Mouse (Mus musculus) ES-E14 (cell line): ENCODE measurements at regions not wholly inside any gene's neighbourhood (a gene's known extent, or its start where the extent isn't known, plus 50 kb on each side); places are given as distances from the start of the nearest gene placed in this dataset.

ENCODE experiments used
- DNase-seq: peaks from one replicate; pipeline ENCODE4 v3.0.0-alpha.2; 2013; ENCODE audit warnings: low read depth, low spot score
- H3K27ac ChIP-seq: 2 replicates; pipeline ENCODE4 v1.5.1; 2012; ENCODE audit warnings: low read depth, mild to moderate bottlenecking, low read length, moderate library complexity, mixed read lengths; ENCODE audit not compliant: poor library complexity, insufficient read depth, severe bottlenecking
- H3K36me3 ChIP-seq: 2 replicates; pipeline ENCODE4 v1.6.1; 2012; ENCODE audit warnings: mild to moderate bottlenecking, low read length, moderate library complexity, mixed read lengths; ENCODE audit not compliant: control insufficient read depth, poor library complexity, insufficient read depth, severe bottlenecking
- H3K4me1 ChIP-seq, 2 experiments: fragments of 150-350 bp in 1 of 2; sonication (generic) in 1 of 2; 2 replicates each; pipeline ENCODE4 v1.6.1; 2012; ENCODE audit warnings: low read length in 2 of 2, mild to moderate bottlenecking in 1 of 2, mixed read lengths in 1 of 2; ENCODE audit not compliant: control insufficient read depth in 2 of 2, insufficient read depth in 2 of 2, poor library complexity in 1 of 2
- H3K4me3 ChIP-seq, 2 experiments: fragments of 150-350 bp in 1 of 2; sonication (generic) in 1 of 2; 2 replicates each; pipeline ENCODE4 v1.5.1; 2012; ENCODE audit warnings: low read length in 2 of 2, low read depth in 1 of 2, mild to moderate bottlenecking in 1 of 2, mixed read lengths in 1 of 2; ENCODE audit not compliant: insufficient read depth in 1 of 2, poor library complexity in 1 of 2, severe bottlenecking in 1 of 2
- H3K9ac ChIP-seq: 2 replicates; pipeline ENCODE4 v1.6.1; 2012; ENCODE audit warnings: low read depth, mild to moderate bottlenecking, low read length, mixed read lengths; ENCODE audit not compliant: poor library complexity, insufficient read depth, severe bottlenecking
- H3K9me3 ChIP-seq: fragments of 150-350 bp; sonication (generic); 2 replicates; pipeline ENCODE4 v1.6.1; 2012; ENCODE audit warnings: low read depth, mild to moderate bottlenecking, low read length; ENCODE audit not compliant: control insufficient read depth, insufficient read depth
- CHD2 ChIP-seq: IDR thresholded peaks from 2 replicates; pipeline ENCODE4 v1.6.1; 2014; ENCODE audit warnings: mild to moderate bottlenecking, low read depth, low read length, inconsistent platforms
- HCFC1 ChIP-seq: IDR thresholded peaks from 2 replicates; pipeline ENCODE4 v1.6.1; 2012; ENCODE audit warnings: low read length, inconsistent platforms, borderline replicate concordance; ENCODE audit not compliant: insufficient read depth
- MAFK ChIP-seq: IDR thresholded peaks from 2 replicates; pipeline ENCODE4 v1.6.1; 2014; ENCODE audit warnings: mild to moderate bottlenecking, low read depth, low read length, inconsistent platforms; ENCODE audit not compliant: insufficient read depth
- ZC3H11A ChIP-seq: IDR thresholded peaks from 2 replicates; pipeline ENCODE4 v1.6.1; 2012; ENCODE audit warnings: low read depth, mild to moderate bottlenecking, inconsistent platforms, low read length, borderline replicate concordance
- ZNF384 ChIP-seq: IDR thresholded peaks from 2 replicates; pipeline ENCODE4 v1.6.1; 2012; ENCODE audit warnings: low read depth, low read length, inconsistent platforms
- in situ Hi-C, 2 experiments: fragments of 600-800 bp; cut with MboI; formaldehyde crosslinking; loops; one replicate each; pipeline ENCODE4 v1.15.1; 2025; ENCODE audit warnings: low sequenced_read_pairs in 2 of 2, inconsistent platforms in 1 of 2; ENCODE audit not compliant: unreplicated experiment in 2 of 2

GRCm38 (mm10) chr17:76578323-76578722 is 1026.6 kb upstream of the Fam98a start:
- Histone ChIP-seq H3K36me3 (no peaks in the 10 kb centered on the region), H3K27ac (no peak overlapping the region), H3K9me3 (no peaks in the 10 kb centered on the region), H3K9ac (no peak overlapping the region), H3K4me3 (no peak overlapping the region), H3K4me1 (no peaks in the 10 kb centered on the region)
- in situ Hi-C loops = no loop called here
- TF ChIP-seq MAFK (no peak), HCFC1 (no peak), ZNF384 (no peak), ZC3H11A (no peak), CHD2 (no peak)
- DNase-seq = no peak

GRCm38 (mm10) chr17:76559725-76560124 is 1008.0 kb upstream of the Fam98a start:
- Histone ChIP-seq H3K9me3 (no peaks in the 10 kb centered on the region), H3K4me1 (no peaks in the 10 kb centered on the region), H3K36me3 (no peaks in the 10 kb centered on the region), H3K4me3 (no peak overlapping the region), H3K9ac (no peak overlapping the region), H3K27ac (no peak overlapping the region)
- TF ChIP-seq MAFK (no peak), CHD2 (no peak), HCFC1 (no peak), ZC3H11A (no peak), ZNF384 (no peak)
- in situ Hi-C loops = no loop called here
- no peak for DNase-seq

DNA sequence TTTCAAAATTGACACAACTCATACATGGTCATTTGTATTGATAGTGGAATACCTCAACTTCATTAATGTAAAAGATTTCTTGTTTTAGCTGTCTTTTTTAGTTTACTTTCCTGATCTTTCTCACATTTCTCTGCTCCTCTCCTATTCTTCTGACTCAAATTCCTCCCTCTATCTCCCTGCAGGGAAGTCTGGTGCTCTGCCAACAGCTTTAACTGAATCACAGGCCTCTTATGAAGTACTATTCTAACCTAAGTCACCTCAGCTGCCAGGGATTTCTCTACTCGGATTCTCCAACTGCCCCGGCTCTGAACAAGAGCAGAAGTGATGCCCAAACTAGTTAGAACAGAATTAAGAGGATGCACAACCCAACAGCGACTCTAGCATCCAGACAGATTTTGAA is 993.8 kb upstream of the Fam98a start:
- Histone ChIP-seq H3K4me1 (no peaks in the 10 kb centered on the region), H3K9ac (no peak overlapping the region), H3K4me3 (no peak overlapping the region), H3K36me3 (no peaks in the 10 kb centered on the region), H3K27ac (no peak overlapping the region), H3K9me3 (no peaks in the 10 kb centered on the region)
- no peak for TF ChIP-seq ZNF384
- TF ChIP-seq CHD2 = no peak
- no peak for TF ChIP-seq HCFC1
- TF ChIP-seq ZC3H11A = no peak
- TF ChIP-seq MAFK = no peak
- in situ Hi-C loops = no loop called here
- DNase-seq = no peak

DNA sequence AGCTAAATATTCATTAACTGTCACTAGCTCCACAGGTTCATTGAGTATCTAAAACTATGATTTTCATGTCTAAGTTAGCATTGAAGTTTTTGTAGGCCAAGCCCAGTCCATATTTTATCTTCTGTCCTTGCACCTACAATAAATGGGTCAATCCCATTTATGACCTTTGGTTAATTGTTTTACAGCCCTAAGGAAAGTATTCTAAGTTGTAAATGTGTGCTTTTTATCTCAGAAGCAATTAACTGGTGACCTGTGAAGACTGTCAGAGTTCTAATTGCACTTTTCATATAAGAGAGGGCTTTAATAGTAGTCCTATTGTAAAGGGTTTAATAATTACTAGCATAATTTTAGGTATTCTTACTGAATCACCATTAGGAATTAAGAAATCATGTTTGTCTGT is 984.0 kb upstream of the Fam98a start:
- no peak for TF ChIP-seq HCFC1
- in situ Hi-C loops = no loop called here
- Histone ChIP-seq H3K36me3 (no peaks in the 10 kb centered on the region), H3K4me1 (no peaks in the 10 kb centered on the region), H3K9ac (no peak overlapping the region), H3K27ac (no peak overlapping the region), H3K9me3 (no peaks in the 10 kb centered on the region), H3K4me3 (no peak overlapping the region)
- no peak for DNase-seq

DNA sequence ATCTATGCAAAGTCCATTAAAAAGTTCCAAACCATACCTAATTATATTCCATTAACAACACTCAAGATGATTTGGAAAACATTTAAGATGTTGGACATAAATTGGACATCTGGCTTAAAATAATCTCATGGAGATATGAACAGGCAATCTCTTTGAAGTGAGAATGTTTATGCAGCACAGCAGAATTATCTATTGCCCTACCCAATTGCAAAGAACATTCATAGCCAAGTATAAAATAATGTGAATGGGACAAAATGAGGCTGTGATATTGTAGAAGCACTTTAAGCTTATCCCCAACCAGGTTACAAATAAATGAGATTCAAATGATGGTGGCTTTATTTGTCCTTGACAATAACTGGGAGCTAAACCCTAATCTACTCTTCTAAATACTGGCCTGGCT is 950.0 kb upstream of the Fam98a start:
- Histone ChIP-seq H3K9me3 (no peaks in the 10 kb centered on the region), H3K27ac (no peak overlapping the region), H3K9ac (no peak overlapping the region), H3K4me3 (no peak overlapping the region), H3K4me1 (peaks cover 0 to 7% of the 10 kb centered on the region in 2 experiments; a peak in 1 of 4 replicates), H3K36me3 (peaks cover 9% of the 10 kb centered on the region)
- TF ChIP-seq ZC3H11A (no peak), HCFC1 (no peak), CHD2 (no peak), ZNF384 (no peak), MAFK (no peak)
- no peak for DNase-seq
- in situ Hi-C loops = no loop called here
